Mouse (Mus musculus): Measurements from ENCODE around the gene Gart. TPM values are rescaled to one million over a fixed set of nuclear protein-coding genes. Genes with fewer than 3 reads are reported as not detected.

Gart gene
- polyA plus RNA-seq, 1 experiment = 292 TPM

- no peak overlapping the region for H3K9ac ChIP-seq (ENCODE audit: low read depth, poor library complexity, severe bottlenecking)
- no peaks in the 10 kb centered on the region for H3K9me3 ChIP-seq (replicated peaks; ENCODE audit: control insufficient read depth, insufficient read depth, low read length, poor library complexity, severe bottlenecking)
- no peaks in the 10 kb centered on the region for H3K27me3 ChIP-seq (ENCODE audit: control insufficient read depth, insufficient read depth, low read length, poor library complexity, severe bottlenecking)
- TF ChIP-seq CTCF (IDR thresholded peaks at IDR 0.05; ENCODE audit: low read depth, low read length) (no peak), POLR2A (IDR thresholded peaks at IDR 0.05; ENCODE audit: insufficient read depth, low read length) (no peak), EP300 (IDR thresholded peaks at IDR 0.05; ENCODE audit: insufficient read depth, low read depth, low read length) (no peak)
- peaks cover 79% of the 10 kb centered on the region for H3K36me3 ChIP-seq (ENCODE audit: control insufficient read depth, insufficient read depth, low read length, poor library complexity, severe bottlenecking)
- H3K4me3 ChIP-seq (ENCODE audit: low read depth, low read length) = no peak overlapping the region
- H3K4me1 ChIP-seq (ENCODE audit: control insufficient read depth, insufficient read depth, low read length) = no peaks in the 10 kb centered on the region
- H3K27ac ChIP-seq (ENCODE audit: insufficient read depth, low read length) = no peak overlapping the region
Observed at GRCm38 (mm10) chr16:91633641-91634040, 13.1 kb downstream of the Gart start.

GRCm38 (mm10) chr16:91632940-91633339 is 13.8 kb downstream of the Gart start:
- H3K27me3 ChIP-seq (ENCODE audit: control insufficient read depth, insufficient read depth, low read length, poor library complexity, severe bottlenecking) = no peaks in the 10 kb centered on the region

GRCm38 (mm10) chr16:91632439-91632838 is 14.3 kb downstream of the Gart start:
- Histone ChIP-seq H3K27me3 (ENCODE audit: control insufficient read depth, insufficient read depth, low read length, poor library complexity, severe bottlenecking) (no peaks in the 10 kb centered on the region), H3K27ac (ENCODE audit: insufficient read depth, low read length) (no peak overlapping the region), H3K4me3 (ENCODE audit: low read depth, low read length) (no peak overlapping the region), H3K9me3 (replicated peaks; ENCODE audit: control insufficient read depth, insufficient read depth, low read length, poor library complexity, severe bottlenecking) (no peaks in the 10 kb centered on the region), H3K9ac (ENCODE audit: low read depth, poor library complexity, severe bottlenecking) (no peak overlapping the region), H3K36me3 (ENCODE audit: control insufficient read depth, insufficient read depth, low read length, poor library complexity, severe bottlenecking) (peaks cover 78% of the 10 kb centered on the region), H3K4me1 (ENCODE audit: control insufficient read depth, insufficient read depth, low read length) (no peaks in the 10 kb centered on the region)
- TF ChIP-seq POLR2A (IDR thresholded peaks at IDR 0.05; ENCODE audit: insufficient read depth, low read length) (no peak), EP300 (IDR thresholded peaks at IDR 0.05; ENCODE audit: insufficient read depth, low read depth, low read length) (no peak), CTCF (IDR thresholded peaks at IDR 0.05; ENCODE audit: low read depth, low read length) (no peak)

More at GRCm38 (mm10) chr16:91632940-91633339, 13.8 kb downstream of the Gart start:
- H3K4me1 ChIP-seq (ENCODE audit: control insufficient read depth, insufficient read depth, low read length) = no peaks in the 10 kb centered on the region
- peaks cover 79% of the 10 kb centered on the region for H3K36me3 ChIP-seq (ENCODE audit: control insufficient read depth, insufficient read depth, low read length, poor library complexity, severe bottlenecking)
- no peaks in the 10 kb centered on the region for H3K9me3 ChIP-seq (replicated peaks; ENCODE audit: control insufficient read depth, insufficient read depth, low read length, poor library complexity, severe bottlenecking)
- no peak overlapping the region for H3K4me3 ChIP-seq (ENCODE audit: low read depth, low read length)
- H3K9ac ChIP-seq (ENCODE audit: low read depth, poor library complexity, severe bottlenecking) = no peak overlapping the region
- TF ChIP-seq CTCF (IDR thresholded peaks at IDR 0.05; ENCODE audit: low read depth, low read length) (no peak), POLR2A (IDR thresholded peaks at IDR 0.05; ENCODE audit: insufficient read depth, low read length) (no peak), EP300 (IDR thresholded peaks at IDR 0.05; ENCODE audit: insufficient read depth, low read depth, low read length) (no peak)
- no peak overlapping the region for H3K27ac ChIP-seq (ENCODE audit: insufficient read depth, low read length)

- Histone ChIP-seq H3K4me1 (ENCODE audit: control insufficient read depth, insufficient read depth, low read length) (no peaks in the 10 kb centered on the region), H3K36me3 (ENCODE audit: control insufficient read depth, insufficient read depth, low read length, poor library complexity, severe bottlenecking) (peaks cover 75% of the 10 kb centered on the region), H3K27ac (ENCODE audit: insufficient read depth, low read length) (0 out of 2 replicates have a peak overlapping the region, but pooled peaks have one; percentile 27), H3K9me3 (replicated peaks; ENCODE audit: control insufficient read depth, insufficient read depth, low read length, poor library complexity, severe bottlenecking) (no peaks in the 10 kb centered on the region), H3K9ac (ENCODE audit: low read depth, poor library complexity, severe bottlenecking) (no peak overlapping the region), H3K4me3 (ENCODE audit: low read depth, low read length) (no peak overlapping the region), H3K27me3 (ENCODE audit: control insufficient read depth, insufficient read depth, low read length, poor library complexity, severe bottlenecking) (no peaks in the 10 kb centered on the region)
- TF ChIP-seq CTCF (IDR thresholded peaks at IDR 0.05; ENCODE audit: low read depth, low read length) = no peak
- no peak for TF ChIP-seq EP300 (IDR thresholded peaks at IDR 0.05; ENCODE audit: insufficient read depth, low read depth, low read length)
- no peak for TF ChIP-seq POLR2A (IDR thresholded peaks at IDR 0.05; ENCODE audit: insufficient read depth, low read length)
Observed at GRCm38 (mm10) chr16:91630584-91630983, 16.2 kb downstream of the Gart start.

GRCm38 (mm10) chr16:91629749-91630148 is 17.0 kb downstream of the Gart start:
- no peak overlapping the region for H3K27ac ChIP-seq (ENCODE audit: insufficient read depth, low read length)
- TF ChIP-seq CTCF (IDR thresholded peaks at IDR 0.05; ENCODE audit: low read depth, low read length) (no peak), POLR2A (IDR thresholded peaks at IDR 0.05; ENCODE audit: insufficient read depth, low read length) (no peak), EP300 (IDR thresholded peaks at IDR 0.05; ENCODE audit: insufficient read depth, low read depth, low read length) (no peak)
- H3K9me3 ChIP-seq (replicated peaks; ENCODE audit: control insufficient read depth, insufficient read depth, low read length, poor library complexity, severe bottlenecking) = no peaks in the 10 kb centered on the region
- H3K27me3 ChIP-seq (ENCODE audit: control insufficient read depth, insufficient read depth, low read length, poor library complexity, severe bottlenecking) = no peaks in the 10 kb centered on the region
- H3K4me3 ChIP-seq (ENCODE audit: low read depth, low read length) = no peak overlapping the region
- H3K36me3 ChIP-seq (ENCODE audit: control insufficient read depth, insufficient read depth, low read length, poor library complexity, severe bottlenecking) = peaks cover 78% of the 10 kb centered on the region
- H3K9ac ChIP-seq (ENCODE audit: low read depth, poor library complexity, severe bottlenecking) = no peak overlapping the region
- H3K4me1 ChIP-seq (ENCODE audit: control insufficient read depth, insufficient read depth, low read length) = no peaks in the 10 kb centered on the region

GRCm38 (mm10) chr16:91628673-91629072 is 18.1 kb downstream of the Gart start:
- no peak overlapping the region for H3K4me3 ChIP-seq (ENCODE audit: low read depth, low read length)
- H3K27me3 ChIP-seq (ENCODE audit: control insufficient read depth, insufficient read depth, low read length, poor library complexity, severe bottlenecking) = no peaks in the 10 kb centered on the region
- H3K9me3 ChIP-seq (replicated peaks; ENCODE audit: control insufficient read depth, insufficient read depth, low read length, poor library complexity, severe bottlenecking) = no peaks in the 10 kb centered on the region
- H3K9ac ChIP-seq (ENCODE audit: low read depth, poor library complexity, severe bottlenecking) = no peak overlapping the region
- H3K36me3 ChIP-seq (ENCODE audit: control insufficient read depth, insufficient read depth, low read length, poor library complexity, severe bottlenecking) = peaks cover 82% of the 10 kb centered on the region
- no peaks in the 10 kb centered on the region for H3K4me1 ChIP-seq (ENCODE audit: control insufficient read depth, insufficient read depth, low read length)
- TF ChIP-seq CTCF (IDR thresholded peaks at IDR 0.05; ENCODE audit: low read depth, low read length) (no peak), POLR2A (IDR thresholded peaks at IDR 0.05; ENCODE audit: insufficient read depth, low read length) (no peak), EP300 (IDR thresholded peaks at IDR 0.05; ENCODE audit: insufficient read depth, low read depth, low read length) (no peak)
- no peak overlapping the region for H3K27ac ChIP-seq (ENCODE audit: insufficient read depth, low read length)
